Mouse (Mus musculus) gastrocnemius, postnatal 4 days (tissue): Measurements from ENCODE around the gene Rita1. TPM values are rescaled to one million over a fixed set of nuclear protein-coding genes. Genes with fewer than 3 reads are reported as not detected.

ENCODE experiments used
- DNase-seq, 2 experiments: peaks; one replicate each; pipeline ENCODE4 v3.0.0; 2021 to 2022; ENCODE audit warnings: low spot score in 2 of 2, mixed read lengths in 2 of 2
- total RNA-seq, 2 experiments: library from RNA; stranded (reverse); gene quantifications; 2 replicates each; pipeline ENCODE4 v1.2.3; 2021

The Rita1 gene
- total RNA-seq, 2 experiments from 2014 or later: 6.1 to 7.2 TPM

GRCm38 (mm10) chr5:120628624-120629023, 16.2 kb upstream of the Rita1 start:
- DNase-seq: no peak

- no peak for DNase-seq
Observed at GRCm38 (mm10) chr5:120627515-120628300, 15.3 kb upstream of the Rita1 start.

- DNase-seq: no peak
Observed at GRCm38 (mm10) chr5:120626399-120626798, 14.0 kb upstream of the Rita1 start.

GRCm38 (mm10) chr5:120624427-120624826, 12.0 kb upstream of the Rita1 start:
- DNase-seq: no peak

GRCm38 (mm10) chr5:120622198-120622851, 9.9 kb upstream of the Rita1 start:
- no peak for DNase-seq

- no peak for DNase-seq
Observed at GRCm38 (mm10) chr5:120621846-120622197, 9.4 kb upstream of the Rita1 start.

- no peak for DNase-seq
Observed at GRCm38 (mm10) chr5:120621078-120621765, 8.8 kb upstream of the Rita1 start.

- peak; percentile 59 to 75 for DNase-seq
Observed at GRCm38 (mm10) chr5:120620375-120621077, 8.1 kb upstream of the Rita1 start.

- no peak for DNase-seq
Observed at GRCm38 (mm10) chr5:120619201-120619600, 6.8 kb upstream of the Rita1 start.

- no peak for DNase-seq
Observed at GRCm38 (mm10) chr5:120618778-120619177, 6.4 kb upstream of the Rita1 start.

- DNase-seq: no peak
Observed at GRCm38 (mm10) chr5:120615903-120616302, 3.5 kb upstream of the Rita1 start.

GRCm38 (mm10) chr5:120612822-120613604, 624 bp upstream of the Rita1 start:
- peak; percentile 97 to 100 for DNase-seq

GRCm38 (mm10) chr5:120611416-120611815, 973 bp downstream of the Rita1 start:
- DNase-seq: no peak

GRCm38 (mm10) chr5:120610906-120611305, 1.5 kb downstream of the Rita1 start:
- no peak for DNase-seq

- no peak for DNase-seq
Observed at GRCm38 (mm10) chr5:120609246-120609775, 3.1 kb downstream of the Rita1 start.

GRCm38 (mm10) chr5:120607335-120607734, 5.1 kb downstream of the Rita1 start:
- DNase-seq: no peak

- no peak for DNase-seq
Observed at GRCm38 (mm10) chr5:120606590-120607200, 5.7 kb downstream of the Rita1 start.

GRCm38 (mm10) chr5:120605688-120606087, 6.7 kb downstream of the Rita1 start:
- DNase-seq: peak; percentile 85 to 91

GRCm38 (mm10) chr5:120605241-120605661, 7.1 kb downstream of the Rita1 start:
- DNase-seq: no peak

GRCm38 (mm10) chr5:120604839-120605238, 7.5 kb downstream of the Rita1 start:
- peak; percentile 71 to 84 for DNase-seq
